Mouse (Mus musculus) urinary bladder, postnatal 14 days (tissue): Measurements from ENCODE around the gene Gm20388.
A peak's percentile ranks its signal among the peaks of the same experiment; 100 is the strongest.

ENCODE experiments used
- DNase-seq: peaks from one replicate; pipeline ENCODE4 v3.0.0; 2021; ENCODE audit warnings: low spot score

Gm20388 gene

GRCm38 (mm10) chr8:120839031-120839430, 928.4 kb downstream of the Gm20388 start:
- DNase-seq, result no peak

- DNase-seq, result no peak
Observed at GRCm38 (mm10) chr8:120843084-120843483, 932.4 kb downstream of the Gm20388 start.

GRCm38 (mm10) chr8:120846018-120846417, 935.4 kb downstream of the Gm20388 start:
- DNase-seq, result no peak

GRCm38 (mm10) chr8:120847279-120847678, 936.6 kb downstream of the Gm20388 start:
- no peak for DNase-seq

- DNase-seq, result no peak
Observed at GRCm38 (mm10) chr8:120847735-120848134, 937.1 kb downstream of the Gm20388 start.

GRCm38 (mm10) chr8:120848434-120848833, 937.8 kb downstream of the Gm20388 start:
- no peak for DNase-seq

- DNase-seq, result no peak
Observed at GRCm38 (mm10) chr8:120851411-120851810, 940.8 kb downstream of the Gm20388 start.

- DNase-seq, result no peak
Observed at GRCm38 (mm10) chr8:120859881-120860280, 949.2 kb downstream of the Gm20388 start.

- DNase-seq, result no peak
Observed at GRCm38 (mm10) chr8:120860423-120861126, 949.9 kb downstream of the Gm20388 start.

GRCm38 (mm10) chr8:120863683-120864082, 953.0 kb downstream of the Gm20388 start:
- no peak for DNase-seq

GRCm38 (mm10) chr8:120867386-120867785, 956.7 kb downstream of the Gm20388 start:
- DNase-seq, result no peak

- DNase-seq, result no peak
Observed at GRCm38 (mm10) chr8:120872661-120873060, 962.0 kb downstream of the Gm20388 start.

- no peak for DNase-seq
Observed at GRCm38 (mm10) chr8:120876010-120876918, 965.6 kb downstream of the Gm20388 start.

- no peak for DNase-seq
Observed at GRCm38 (mm10) chr8:120877005-120877404, 966.4 kb downstream of the Gm20388 start.

GRCm38 (mm10) chr8:120879928-120880327, 969.3 kb downstream of the Gm20388 start:
- DNase-seq, result no peak

GRCm38 (mm10) chr8:120881634-120882033, 971.0 kb downstream of the Gm20388 start:
- no peak for DNase-seq

- DNase-seq, result no peak
Observed at GRCm38 (mm10) chr8:120882657-120883056, 972.0 kb downstream of the Gm20388 start.

- DNase-seq, result no peak
Observed at GRCm38 (mm10) chr8:120883369-120883768, 972.7 kb downstream of the Gm20388 start.

- no peak for DNase-seq
Observed at GRCm38 (mm10) chr8:120883853-120884252, 973.2 kb downstream of the Gm20388 start.

GRCm38 (mm10) chr8:120884881-120885280, 974.2 kb downstream of the Gm20388 start:
- DNase-seq, result no peak

- peak; percentile 50 for DNase-seq
Observed at GRCm38 (mm10) chr8:120887254-120887653, 976.6 kb downstream of the Gm20388 start.

- peak; percentile 40 for DNase-seq
Observed at GRCm38 (mm10) chr8:120888005-120888404, 977.4 kb downstream of the Gm20388 start.

GRCm38 (mm10) chr8:120889189-120889588, 978.5 kb downstream of the Gm20388 start:
- DNase-seq, result no peak
